Mouse (Mus musculus) mammary gland, adult 2 months (tissue): Measurements from ENCODE around the gene Dscam. TPM values are rescaled to one million over a fixed set of nuclear protein-coding genes. Genes with fewer than 3 reads are reported as not detected.

Experiments
- polyA plus RNA-seq: library from polyadenylated mRNA; depleted of rRNA; stranded (reverse); fragments of >200 nt; gene quantifications from 2 replicates; pipeline ENCODE4 v1.2.3, GENCODE M21; 2012; ENCODE audit warnings: low replicate concordance; rRNA removed

Dscam gene
- 0.47 and 1.0 TPM in 2 replicates for polyA plus RNA-seq

GRCm38 (mm10) chr16:97170513-97171081 is at the start of gene Dscam:
Gene Dscam (minus strand): TSS chr16:97170752.

Other genes starting within 250 kb of the Dscam start
- 2.8 and 3.0 TPM in 2 replicates for gene Bace2, start 186.0 kb upstream of the Dscam start, polyA plus RNA-seq